Mouse (Mus musculus): ENCODE data around the gene Ndufaf1. TPM values are rescaled to one million over a fixed set of nuclear protein-coding genes. Genes with fewer than 3 reads are reported as not detected.
"Not testable (repeated sequence)": the region's sequence is repeated elsewhere in the genome, so short reads cannot be mapped to it uniquely, and the experiment has no call there.

Gene Ndufaf1
- total and polyA plus RNA-seq, 3 experiments = 2.8 to 44.5 (median 32.5) TPM

- H3K36me3 ChIP-seq (replicated peaks) = peaks cover 42% of the 10 kb centered on the region
- no peak for ATAC-seq (ENCODE audit: extremely low read depth, insufficient number of reproducible peaks, low FRiP score, poor library complexity, severe bottlenecking)
- no peak for DNase-seq (ENCODE audit: low spot score)
- no peaks in the 10 kb centered on the region for H3K27me3 ChIP-seq (ENCODE audit: insufficient read depth, low read length)
- H3K9me3 ChIP-seq (replicated peaks) = no peaks in the 10 kb centered on the region
- TF ChIP-seq GATA2 (IDR thresholded peaks at IDR 0.05; ENCODE audit: borderline replicate concordance, low read depth, low read length) = no peak
- no peak for TF ChIP-seq GATA1 (IDR thresholded peaks at IDR 0.05; ENCODE audit: borderline replicate concordance, low read length)
- TF ChIP-seq POLR2AphosphoS5 (IDR thresholded peaks at IDR 0.05; ENCODE audit: insufficient replicate concordance, low read depth, low read length) = no peak
- TF ChIP-seq TAL1 (conservative IDR thresholded peaks at IDR 0.05; ENCODE audit: low read depth, low read length) = no peak
- TF ChIP-seq CTCF (IDR thresholded peaks at IDR 0.05; ENCODE audit: low read depth, low read length) = no peak
- peaks cover 24% of the 10 kb centered on the region for H3K4me1 ChIP-seq (ENCODE audit: insufficient read depth, low read depth, low read length)
- H3K4me3 ChIP-seq (ENCODE audit: low read depth, low read length) = no peak overlapping the region
These were observed 41.3 kb downstream of the Ndufaf1 start for GRCm38 (mm10) chr2:119621302-119621701.

GRCm38 (mm10) chr2:119619002-119619401, 43.6 kb downstream of the Ndufaf1 start:
- DNase-seq (ENCODE audit: low spot score); H3K9me3 ChIP-seq (replicated peaks); ATAC-seq (ENCODE audit: extremely low read depth, insufficient number of reproducible peaks, low FRiP score, poor library complexity, severe bottlenecking); H3K27me3 ChIP-seq (ENCODE audit: insufficient read depth, low read length): not testable (repeated sequence)
- H3K36me3 ChIP-seq (replicated peaks) = peaks cover 29% of the 10 kb centered on the region
- H3K4me3 ChIP-seq (ENCODE audit: low read depth, low read length) = peak overlapping the region; percentile 95
- H3K4me1 ChIP-seq (ENCODE audit: insufficient read depth, low read depth, low read length) = peaks cover 24% of the 10 kb centered on the region

DNA sequence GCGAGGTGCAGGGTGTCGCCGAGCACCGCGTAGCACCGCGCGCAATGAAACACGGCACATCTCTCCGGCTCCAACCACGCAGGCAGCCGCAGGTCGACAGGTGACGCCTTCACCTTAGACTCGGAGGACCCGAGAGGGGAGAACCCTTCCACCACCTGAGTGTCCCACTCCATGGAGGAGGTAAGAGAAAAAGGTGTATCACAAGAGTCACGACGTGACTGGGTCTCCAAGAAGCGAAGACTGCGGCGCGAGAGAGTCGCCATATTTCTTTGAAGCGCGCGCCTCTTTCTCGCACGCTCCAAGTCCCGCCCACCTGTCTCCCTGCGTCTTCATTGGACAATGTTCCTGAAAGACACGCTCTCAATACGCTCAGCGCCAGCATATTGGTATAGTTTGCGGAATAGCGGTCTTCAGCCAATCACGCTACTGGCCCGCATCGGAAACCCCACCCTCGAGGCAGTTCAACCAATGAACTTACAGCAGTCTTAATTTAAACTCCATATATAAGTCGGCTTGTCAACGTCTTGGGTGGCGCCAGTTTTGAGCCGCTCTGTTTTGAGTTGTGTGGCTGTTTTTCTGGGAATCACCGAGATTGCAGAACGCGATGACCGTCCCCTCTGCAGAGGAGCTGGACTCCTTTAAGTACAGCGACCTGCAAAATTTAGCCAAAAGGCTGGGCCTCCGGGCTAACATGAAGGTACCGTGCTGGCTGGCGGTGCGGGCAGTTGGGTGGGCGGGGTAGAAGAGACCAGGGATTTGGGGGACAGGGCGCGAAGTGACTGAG, 44.2 kb downstream of the Ndufaf1 start, which contains the start of the genes Nusap1 and Oip5:
Gene Nusap1 (plus strand): TSS at position 100 of the 784 bp plus-strand sequence.
Gene Oip5 (minus strand): TSS at position 271 of the 784 bp plus-strand sequence.
- Histone ChIP-seq H3K4me1 (ENCODE audit: insufficient read depth, low read depth, low read length) (peaks cover 24% of the 10 kb centered on the region), H3K9me3 (replicated peaks) (no peaks in the 10 kb centered on the region), H3K27me3 (ENCODE audit: insufficient read depth, low read length) (no peaks in the 10 kb centered on the region), H3K4me3 (ENCODE audit: low read depth, low read length) (peak within 1 kb of the TSS; percentile 95), H3K36me3 (replicated peaks) (peaks cover 28% of the 10 kb centered on the region)
- DNase-seq (ENCODE audit: low spot score) = peak; percentile 94
- ATAC-seq (ENCODE audit: extremely low read depth, insufficient number of reproducible peaks, low FRiP score, poor library complexity, severe bottlenecking) = peak; percentile 99
- TF ChIP-seq TAL1 (conservative IDR thresholded peaks at IDR 0.05; ENCODE audit: low read depth, low read length) = no peak
- no peak for TF ChIP-seq GATA2 (IDR thresholded peaks at IDR 0.05; ENCODE audit: borderline replicate concordance, low read depth, low read length)
- TF ChIP-seq CTCF (IDR thresholded peaks at IDR 0.05; ENCODE audit: low read depth, low read length) = no peak
- no peak for TF ChIP-seq GATA1 (IDR thresholded peaks at IDR 0.05; ENCODE audit: borderline replicate concordance, low read length)
- no peak for TF ChIP-seq POLR2AphosphoS5 (IDR thresholded peaks at IDR 0.05; ENCODE audit: insufficient replicate concordance, low read depth, low read length)

DNA sequence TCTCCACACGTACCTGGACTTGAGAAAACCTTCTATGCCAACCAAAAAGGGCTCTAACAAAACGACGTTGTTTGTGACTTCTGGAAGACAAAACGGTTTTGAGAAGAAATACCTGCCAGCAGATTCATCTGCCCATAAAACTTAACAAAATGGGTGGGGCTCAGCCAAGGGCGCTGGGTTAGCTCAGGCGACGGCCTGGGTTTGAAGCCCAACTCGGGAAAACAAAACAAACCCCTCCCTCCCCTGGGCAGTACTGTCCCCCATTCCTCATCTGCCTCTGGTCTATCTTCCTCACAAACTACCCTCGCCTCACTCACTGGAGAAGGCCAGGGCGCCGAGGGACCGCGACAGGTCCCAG, 44.8 kb downstream of the Ndufaf1 start:
- Histone ChIP-seq H3K27me3 (ENCODE audit: insufficient read depth, low read length) (no peaks in the 10 kb centered on the region), H3K4me3 (ENCODE audit: low read depth, low read length) (peak overlapping the region; percentile 95), H3K36me3 (replicated peaks) (peaks cover 28% of the 10 kb centered on the region), H3K9me3 (replicated peaks) (no peaks in the 10 kb centered on the region), H3K4me1 (ENCODE audit: insufficient read depth, low read depth, low read length) (peaks cover 24% of the 10 kb centered on the region)
- peak; percentile 44 for DNase-seq (ENCODE audit: low spot score)
- ATAC-seq (ENCODE audit: extremely low read depth, insufficient number of reproducible peaks, low FRiP score, poor library complexity, severe bottlenecking) = no peak
- no peak for TF ChIP-seq POLR2AphosphoS5 (IDR thresholded peaks at IDR 0.05; ENCODE audit: insufficient replicate concordance, low read depth, low read length)
- no peak for TF ChIP-seq GATA1 (IDR thresholded peaks at IDR 0.05; ENCODE audit: borderline replicate concordance, low read length)
- no peak for TF ChIP-seq GATA2 (IDR thresholded peaks at IDR 0.05; ENCODE audit: borderline replicate concordance, low read depth, low read length)
- no peak for TF ChIP-seq CTCF (IDR thresholded peaks at IDR 0.05; ENCODE audit: low read depth, low read length)
- no peak for TF ChIP-seq TAL1 (conservative IDR thresholded peaks at IDR 0.05; ENCODE audit: low read depth, low read length)

- TF ChIP-seq CTCF (IDR thresholded peaks at IDR 0.05; ENCODE audit: low read depth, low read length) = no peak
- TF ChIP-seq GATA2 (IDR thresholded peaks at IDR 0.05; ENCODE audit: borderline replicate concordance, low read depth, low read length) = no peak
- TF ChIP-seq POLR2AphosphoS5 (IDR thresholded peaks at IDR 0.05; ENCODE audit: insufficient replicate concordance, low read depth, low read length) = no peak
- no peak for TF ChIP-seq TAL1 (conservative IDR thresholded peaks at IDR 0.05; ENCODE audit: low read depth, low read length)
- no peak for TF ChIP-seq GATA1 (IDR thresholded peaks at IDR 0.05; ENCODE audit: borderline replicate concordance, low read length)
- no peaks in the 10 kb centered on the region for H3K9me3 ChIP-seq (replicated peaks)
- H3K4me3 ChIP-seq (ENCODE audit: low read depth, low read length) = no peak overlapping the region
- no peak for DNase-seq (ENCODE audit: low spot score)
- H3K4me1 ChIP-seq (ENCODE audit: insufficient read depth, low read depth, low read length) = peaks cover 41% of the 10 kb centered on the region
- ATAC-seq (ENCODE audit: extremely low read depth, insufficient number of reproducible peaks, low FRiP score, poor library complexity, severe bottlenecking) = no peak
- H3K27me3 ChIP-seq (ENCODE audit: insufficient read depth, low read length) = no peaks in the 10 kb centered on the region
- peaks cover 77% of the 10 kb centered on the region for H3K36me3 ChIP-seq (replicated peaks)
These were observed 55.6 kb downstream of the Ndufaf1 start for GRCm38 (mm10) chr2:119607023-119607422.

Other genes starting within 250 kb of the Ndufaf1 start
- gene Ino80, start 185.1 kb downstream of the Ndufaf1 start, total RNA-seq (2014; fragmentation: Nextera tagmentation) = 41.2 and 46.8 TPM in 2 replicates
- 16.3 and 20.4 TPM in 2 replicates for gene Ino80, start 185.1 kb downstream of the Ndufaf1 start, total RNA-seq (2017)
- 7.0 and 8.0 TPM in 2 replicates for gene Ino80, start 185.1 kb downstream of the Ndufaf1 start, polyA plus RNA-seq (2012)
- gene Exd1, start 115.2 kb downstream of the Ndufaf1 start, total RNA-seq (2014; fragmentation: Nextera tagmentation) = 2.3 and 4.6 TPM in 2 replicates
- 1.4 and 2.2 TPM in 2 replicates for gene Exd1, start 115.2 kb downstream of the Ndufaf1 start, total RNA-seq (2017)
- 0.21 and 0.23 TPM in 2 replicates for gene Exd1, start 115.2 kb downstream of the Ndufaf1 start, polyA plus RNA-seq (2012)
- gene Chp1, start 115.1 kb downstream of the Ndufaf1 start, total RNA-seq (2014; fragmentation: Nextera tagmentation) = 84.1 and 108 TPM in 2 replicates
- 72.4 and 77.2 TPM in 2 replicates for gene Chp1, start 115.1 kb downstream of the Ndufaf1 start, total RNA-seq (2017)
- gene Chp1, start 115.1 kb downstream of the Ndufaf1 start, polyA plus RNA-seq (2012) = 15.6 and 17.3 TPM in 2 replicates
- 128 and 138 TPM in 2 replicates for gene Nusap1, start 44.5 kb downstream of the Ndufaf1 start, total RNA-seq (2014; fragmentation: Nextera tagmentation)
- gene Nusap1, start 44.5 kb downstream of the Ndufaf1 start, total RNA-seq (2017) = 51.6 and 54.7 TPM in 2 replicates
- 1.8 and 2.2 TPM in 2 replicates for gene Nusap1, start 44.5 kb downstream of the Ndufaf1 start, polyA plus RNA-seq (2012)
- gene Oip5, start 44.4 kb downstream of the Ndufaf1 start, total RNA-seq (2014; fragmentation: Nextera tagmentation) = 40.8 and 42.6 TPM in 2 replicates
- 37.2 and 44.1 TPM in 2 replicates for gene Oip5, start 44.4 kb downstream of the Ndufaf1 start, total RNA-seq (2017)
- gene Oip5, start 44.4 kb downstream of the Ndufaf1 start, polyA plus RNA-seq (2012) = 20.0 and 26.5 TPM in 2 replicates
- gene Rtf1, start 12.2 kb upstream of the Ndufaf1 start, total RNA-seq (2014; fragmentation: Nextera tagmentation) = 44.5 and 54.0 TPM in 2 replicates
- 24.7 and 33.1 TPM in 2 replicates for gene Rtf1, start 12.2 kb upstream of the Ndufaf1 start, total RNA-seq (2017)
- gene Rtf1, start 12.2 kb upstream of the Ndufaf1 start, polyA plus RNA-seq (2012) = 36.2 and 73.2 TPM in 2 replicates
- gene Itpka, start 79.5 kb upstream of the Ndufaf1 start, total RNA-seq (2014; fragmentation: Nextera tagmentation) = 0.39 TPM in 1 of 2 replicates, not detected in the other
- 0.22 and 0.52 TPM in 2 replicates for gene Itpka, start 79.5 kb upstream of the Ndufaf1 start, total RNA-seq (2017)
- gene Itpka, start 79.5 kb upstream of the Ndufaf1 start, polyA plus RNA-seq (2012) = 1.9 TPM in 2 replicates
- gene Ltk, start 97.6 kb upstream of the Ndufaf1 start, total RNA-seq (2014; fragmentation: Nextera tagmentation) = not detected in 2 replicates
- 0.11 TPM in 1 of 2 replicates, not detected in the other for gene Ltk, start 97.6 kb upstream of the Ndufaf1 start, total RNA-seq (2017)
- not detected in 2 replicates for gene Ltk, start 97.6 kb upstream of the Ndufaf1 start, polyA plus RNA-seq (2012)
- 22.3 and 23.9 TPM in 2 replicates for gene Rpap1, start 124.7 kb upstream of the Ndufaf1 start, total RNA-seq (2014; fragmentation: Nextera tagmentation)
- gene Rpap1, start 124.7 kb upstream of the Ndufaf1 start, total RNA-seq (2017) = 8.0 and 8.1 TPM in 2 replicates
- gene Rpap1, start 124.7 kb upstream of the Ndufaf1 start, polyA plus RNA-seq (2012) = 36.4 and 41.3 TPM in 2 replicates
- not detected in 2 replicates for gene Tyro3, start 134.9 kb upstream of the Ndufaf1 start, total RNA-seq (2014; fragmentation: Nextera tagmentation)
- gene Tyro3, start 134.9 kb upstream of the Ndufaf1 start, total RNA-seq (2017) = 0.87 and 1.1 TPM in 2 replicates
- 0.28 and 0.42 TPM in 2 replicates for gene Tyro3, start 134.9 kb upstream of the Ndufaf1 start, polyA plus RNA-seq (2012)
- gene Mga, start 234.4 kb upstream of the Ndufaf1 start, total RNA-seq (2014; fragmentation: Nextera tagmentation) = 186 and 200 TPM in 2 replicates
- gene Mga, start 234.4 kb upstream of the Ndufaf1 start, total RNA-seq (2017) = 69.4 and 80.7 TPM in 2 replicates
- 2.7 and 4.1 TPM in 2 replicates for gene Mga, start 234.4 kb upstream of the Ndufaf1 start, polyA plus RNA-seq (2012)